Mouse (Mus musculus) G1E (cell line): ENCODE results near the gene Serpina3b.
"Not testable (repeated sequence)": the region's sequence is repeated elsewhere in the genome, so short reads cannot be mapped to it uniquely, and the experiment has no call there.

Experiments used
- CTCF ChIP-seq: IDR thresholded peaks from 2 replicates; pipeline ENCODE4 v1.5.1; 2012; ENCODE audit warnings: low read depth, low read length, inconsistent platforms, mixed read lengths
- GATA1 ChIP-seq: IDR thresholded peaks from 2 replicates; pipeline ENCODE4 v1.6.1; 2012; ENCODE audit warnings: borderline replicate concordance, low read length, inconsistent platforms, mixed read lengths
- GATA2 ChIP-seq: IDR thresholded peaks from 2 replicates; pipeline ENCODE4 v1.6.1; 2012; ENCODE audit warnings: low read depth, low read length, inconsistent platforms, borderline replicate concordance

DNA sequence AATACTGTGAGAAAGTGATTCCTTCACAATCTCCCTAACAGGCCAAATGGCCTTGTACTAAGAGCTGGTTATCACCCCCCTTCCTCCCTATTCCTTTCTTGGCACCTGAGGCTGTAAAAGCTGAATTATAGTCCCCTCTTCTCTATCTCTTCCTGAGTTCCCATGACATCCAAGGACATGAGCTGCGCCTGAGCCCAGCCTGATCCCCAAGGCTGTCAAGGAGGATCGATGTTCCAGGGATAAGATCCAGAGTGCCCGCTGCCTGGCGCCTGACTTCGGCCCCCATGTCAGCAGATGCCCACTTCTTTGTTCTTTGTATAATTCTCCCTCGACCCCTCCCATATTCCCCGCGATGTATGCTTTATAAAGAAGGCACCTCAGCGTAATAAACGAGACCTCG, 15.5 kb upstream of the Serpina3b start, which contains the start of gene Serpina3a:
- TF ChIP-seq CTCF, GATA1, GATA2: not testable (repeated sequence)
